Mouse (Mus musculus) mouse embryonic stem cell (cell line): ENCODE measurements around the gene Shroom3.

ENCODE experiments used
- in situ Hi-C, 2 experiments: fragments of 300-500 bp; cut with MboI; formaldehyde crosslinking; loops; 1 replicate in 1 of 2; 3 replicates in 1 of 2; pipeline ENCODE4 v1.14.3; 2019 to 2020; ENCODE audit warnings: low sequenced_read_pairs in 2 of 2, low pct_unique_long_range_greater_than_20kb in 1 of 2, mixed read lengths in 1 of 2; ENCODE audit not compliant: unreplicated experiment in 1 of 2

Shroom3 gene

DNA sequence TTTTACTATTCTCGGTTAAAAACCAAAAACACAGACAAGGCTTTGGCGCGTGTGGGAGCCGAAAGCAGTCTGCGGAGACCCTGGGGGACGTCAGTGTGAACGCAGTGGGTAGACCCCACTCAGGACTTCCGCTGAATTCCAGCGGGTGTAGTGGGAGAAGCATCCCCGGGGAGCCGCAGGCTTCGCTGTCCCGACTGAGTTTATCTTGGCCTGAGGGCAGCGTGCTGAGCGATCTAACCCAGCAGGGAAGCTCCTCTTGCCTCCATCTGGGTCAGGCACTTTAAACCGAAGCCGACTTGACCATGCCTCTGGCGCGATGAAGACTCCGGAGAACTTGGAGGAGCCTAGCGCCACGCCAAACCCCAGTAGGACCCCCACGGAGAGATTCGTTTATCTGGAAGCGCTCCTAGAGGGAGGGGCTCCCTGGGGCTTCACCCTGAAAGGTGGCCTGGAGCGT lies at the start of gene Shroom3:
TSS of gene Shroom3 (plus strand) at position 85 of the 457 bp plus-strand sequence.
- in situ Hi-C loops, result loop anchor here in 1 of 2 experiments (5.0 kb wide), 1 partner anchor 34 kb away; no protein-coding TSS in a partner anchor

DNA sequence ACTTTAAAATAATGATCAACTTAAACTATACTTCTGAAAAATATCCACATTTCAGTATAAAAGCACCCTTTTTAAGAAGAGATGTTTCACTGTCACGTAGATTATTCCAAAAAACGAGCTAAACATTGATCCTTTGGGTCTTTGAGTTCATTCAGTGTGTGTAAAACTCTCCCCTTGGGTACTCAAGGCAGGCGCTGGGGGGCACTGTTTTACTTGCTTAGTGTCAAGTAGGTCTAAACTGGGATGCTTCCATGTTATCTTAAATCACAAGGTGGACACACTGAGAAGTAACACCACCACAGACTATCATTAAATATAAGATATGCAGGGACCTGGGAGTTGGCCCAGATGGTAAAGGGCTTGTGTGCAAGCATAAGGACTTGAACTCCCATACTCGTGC lies 49.7 kb upstream of the Shroom3 start:
- in situ Hi-C loops, result no loop called here

DNA sequence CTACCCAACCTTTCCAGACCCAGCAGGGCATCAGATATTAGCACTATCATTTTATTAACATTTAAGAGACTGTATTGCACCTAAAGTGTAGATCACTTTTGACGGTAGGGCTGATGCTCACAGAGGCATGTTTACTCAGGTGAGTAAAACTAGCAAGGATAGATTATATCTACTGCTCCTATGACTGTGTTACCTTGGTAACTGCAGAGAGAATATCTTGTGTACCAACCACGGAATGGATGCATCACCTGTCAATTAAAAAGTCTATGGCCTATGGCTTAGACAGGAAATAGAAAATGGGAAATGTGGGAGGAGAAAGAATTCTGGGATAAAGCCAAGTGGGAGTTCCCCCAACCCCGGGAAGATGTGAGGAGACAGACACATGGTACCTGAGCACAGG lies 48.3 kb upstream of the Shroom3 start:
- in situ Hi-C loops, result no loop called here

- in situ Hi-C loops, result no loop called here
These were observed 47.3 kb upstream of the Shroom3 start for GRCm38 (mm10) chr5:92635891-92636290.

DNA sequence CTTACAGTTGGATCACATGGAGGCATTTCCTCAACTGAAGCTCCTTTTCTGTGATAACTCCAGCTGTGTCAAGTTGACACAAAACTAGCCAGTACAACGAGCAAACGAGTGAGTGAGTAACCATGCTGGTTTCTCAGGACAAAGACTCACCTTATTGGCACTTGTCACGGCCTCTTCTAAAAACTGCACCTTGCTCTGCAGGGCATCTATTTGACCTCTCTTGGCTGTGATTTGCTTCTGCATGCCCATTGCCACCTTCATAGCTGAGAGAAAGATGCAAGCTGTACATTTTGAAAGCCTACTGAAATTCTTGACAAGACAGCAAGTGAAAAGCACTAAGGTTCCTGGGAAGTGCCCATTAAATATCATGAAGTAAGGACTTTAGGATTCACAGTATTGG lies 42.4 kb upstream of the Shroom3 start:
- in situ Hi-C loops, result no loop called here

- in situ Hi-C loops, result no loop called here
These were observed 27.0 kb upstream of the Shroom3 start for GRCm38 (mm10) chr5:92656256-92656655.

DNA sequence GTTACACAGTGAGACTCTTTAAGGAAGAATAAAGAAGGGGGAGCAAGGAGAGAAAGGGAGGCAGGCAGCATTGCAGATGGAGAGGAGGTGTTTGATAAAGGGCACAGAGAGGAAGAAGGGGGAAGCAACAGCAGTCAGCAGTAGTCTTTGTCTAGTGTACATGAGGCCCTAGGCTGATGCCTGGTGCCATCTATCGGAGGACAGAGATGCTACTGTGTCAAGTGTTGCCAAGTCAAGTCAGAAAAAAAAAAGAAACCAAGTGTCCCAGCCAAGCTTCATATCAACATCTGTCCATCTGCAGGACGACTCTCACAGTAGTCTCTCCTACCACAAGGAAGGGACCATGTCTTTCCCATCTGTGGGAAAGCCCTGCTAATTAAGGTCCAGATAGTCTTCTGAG lies 18.9 kb upstream of the Shroom3 start:
- in situ Hi-C loops, result no loop called here

DNA sequence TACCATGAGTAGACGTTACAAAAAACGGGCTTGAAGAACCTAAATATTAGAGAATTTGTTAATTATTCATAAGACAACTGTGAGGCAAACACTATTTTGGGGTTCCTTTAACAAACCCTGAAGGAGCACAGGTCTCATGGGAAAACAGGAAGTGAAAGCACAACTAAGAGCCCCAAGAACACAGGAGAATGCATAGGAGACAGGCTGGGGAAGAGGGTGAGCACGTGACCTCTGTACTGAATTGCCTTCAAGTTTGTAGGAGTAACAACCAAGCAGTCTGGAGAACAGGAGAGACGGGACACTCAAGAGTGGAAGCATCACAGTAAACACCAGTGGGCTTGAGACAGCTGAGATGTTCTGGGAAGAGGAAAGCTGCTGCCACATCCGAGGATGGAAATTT lies 16.4 kb upstream of the Shroom3 start:
- in situ Hi-C loops, result no loop called here

DNA sequence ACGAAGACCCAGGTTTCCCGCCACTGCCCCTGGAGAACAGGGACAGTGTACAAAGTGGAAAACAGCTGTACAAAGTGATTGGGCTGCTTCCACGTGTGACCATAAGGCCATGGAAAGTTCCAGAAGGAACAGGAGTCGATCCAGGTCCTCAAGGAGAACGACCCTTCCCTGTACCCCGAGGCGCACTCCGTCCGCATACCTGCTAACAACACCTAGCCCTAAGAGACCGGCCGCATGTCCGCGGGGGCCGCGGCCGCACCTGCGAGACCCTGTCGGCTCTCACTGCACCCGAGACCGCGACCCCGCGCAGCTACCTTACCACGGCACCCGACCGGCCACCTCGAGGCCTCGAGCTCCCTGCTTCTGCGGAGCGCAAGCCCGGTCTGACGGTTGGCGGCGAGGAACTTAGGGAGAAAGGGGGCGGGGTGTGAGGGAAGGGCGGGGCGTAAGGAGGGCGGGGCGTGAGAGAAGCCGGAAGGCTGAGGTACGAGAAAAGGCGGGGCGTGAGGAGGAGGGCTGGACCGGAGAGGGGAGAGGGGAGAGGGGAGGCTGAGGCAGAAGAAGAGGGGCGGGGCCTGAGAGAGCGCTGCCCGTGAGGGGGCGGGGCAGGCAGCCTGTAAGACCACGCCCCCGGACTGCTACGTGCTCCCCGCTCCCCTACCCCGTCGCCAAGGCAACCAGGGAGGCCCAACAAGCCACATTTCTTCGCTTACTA lies 8.2 kb upstream of the Shroom3 start, which contains the start of gene Ccdc158:
TSS of gene Ccdc158 (minus strand) at position 413 of the 715 bp plus-strand sequence.
- in situ Hi-C loops, result no loop called here

GRCm38 (mm10) chr5:92675574-92675920 lies 7.7 kb upstream of the Shroom3 start:
- in situ Hi-C loops, result no loop called here

GRCm38 (mm10) chr5:92679441-92679840 lies 3.8 kb upstream of the Shroom3 start:
- in situ Hi-C loops, result no loop called here

- in situ Hi-C loops, result loop anchor here in 1 of 2 experiments (5.0 kb wide), 1 partner anchor 35 kb away; no protein-coding TSS in a partner anchor
These were observed 1.4 kb upstream of the Shroom3 start for GRCm38 (mm10) chr5:92681861-92682260.

DNA sequence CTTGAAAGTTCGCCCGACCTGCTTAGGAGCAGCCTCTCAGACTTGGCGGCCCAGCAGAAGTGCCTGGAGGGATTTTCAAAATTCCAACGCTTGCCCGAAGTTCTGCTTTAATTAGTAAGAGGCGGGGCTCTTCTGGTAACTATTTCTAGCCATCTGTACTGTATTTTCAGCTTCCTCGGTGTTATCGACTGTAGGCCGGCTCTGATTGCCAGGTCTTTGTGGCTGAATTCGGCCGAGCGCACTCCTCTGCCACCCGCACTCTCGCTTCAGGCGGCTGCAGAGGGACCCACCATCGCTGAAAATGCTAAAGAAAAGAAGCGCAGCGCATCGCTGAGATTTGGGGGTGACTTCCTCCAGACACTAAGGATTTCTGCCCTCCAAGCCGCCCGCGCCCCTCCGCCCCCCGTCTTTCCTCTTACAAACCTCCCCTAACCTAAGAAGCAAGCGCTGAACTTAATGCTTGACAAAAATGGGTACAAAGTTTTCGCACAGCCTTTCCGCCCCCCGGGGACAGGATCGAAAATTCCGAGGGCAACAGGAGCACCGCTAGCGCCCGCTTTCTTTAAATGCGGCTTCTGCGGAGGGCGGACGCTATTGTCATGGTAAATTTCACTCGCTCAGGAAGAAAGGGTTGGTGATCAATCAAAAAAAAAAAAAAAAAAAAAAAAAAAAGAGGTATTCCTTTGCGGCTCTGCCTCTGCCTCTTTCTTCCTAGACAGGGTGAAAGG lies 450 bp upstream of the Shroom3 start:
- in situ Hi-C loops, result loop anchor here in 1 of 2 experiments (5.0 kb wide), 1 partner anchor 35 kb away; no protein-coding TSS in a partner anchor

DNA sequence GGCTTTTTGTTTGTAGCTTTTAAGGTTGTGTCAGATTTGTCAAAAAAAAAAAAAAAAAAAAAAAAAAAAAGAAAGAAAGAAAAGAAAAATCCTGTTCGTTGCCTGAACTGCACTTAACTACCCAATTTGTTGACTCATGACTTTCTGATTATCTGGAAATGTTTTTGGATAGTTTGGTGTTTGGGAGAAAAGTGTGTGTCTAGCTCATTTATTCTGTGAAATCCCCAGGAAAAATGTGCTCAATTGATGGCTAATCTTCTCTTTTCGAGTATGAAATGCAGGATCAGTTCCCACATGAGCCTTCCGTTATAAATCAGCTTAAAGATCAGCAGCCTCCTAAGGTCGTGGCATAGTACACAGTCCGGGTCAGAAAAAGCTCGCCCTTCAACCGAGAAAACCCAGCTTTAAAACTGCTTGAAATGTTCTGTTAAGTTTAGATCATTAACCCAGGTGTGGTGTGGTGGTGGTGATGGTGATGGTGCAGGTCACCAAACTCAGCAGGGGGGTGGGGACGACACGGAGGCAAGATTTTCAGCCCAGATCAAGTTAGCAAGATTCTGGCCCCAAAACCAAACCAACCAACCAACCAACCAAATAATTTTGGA lies 738 bp downstream of the Shroom3 start:
- in situ Hi-C loops, result loop anchor here in 1 of 2 experiments (5.0 kb wide), 1 partner anchor 33 kb away; no protein-coding TSS in a partner anchor

DNA sequence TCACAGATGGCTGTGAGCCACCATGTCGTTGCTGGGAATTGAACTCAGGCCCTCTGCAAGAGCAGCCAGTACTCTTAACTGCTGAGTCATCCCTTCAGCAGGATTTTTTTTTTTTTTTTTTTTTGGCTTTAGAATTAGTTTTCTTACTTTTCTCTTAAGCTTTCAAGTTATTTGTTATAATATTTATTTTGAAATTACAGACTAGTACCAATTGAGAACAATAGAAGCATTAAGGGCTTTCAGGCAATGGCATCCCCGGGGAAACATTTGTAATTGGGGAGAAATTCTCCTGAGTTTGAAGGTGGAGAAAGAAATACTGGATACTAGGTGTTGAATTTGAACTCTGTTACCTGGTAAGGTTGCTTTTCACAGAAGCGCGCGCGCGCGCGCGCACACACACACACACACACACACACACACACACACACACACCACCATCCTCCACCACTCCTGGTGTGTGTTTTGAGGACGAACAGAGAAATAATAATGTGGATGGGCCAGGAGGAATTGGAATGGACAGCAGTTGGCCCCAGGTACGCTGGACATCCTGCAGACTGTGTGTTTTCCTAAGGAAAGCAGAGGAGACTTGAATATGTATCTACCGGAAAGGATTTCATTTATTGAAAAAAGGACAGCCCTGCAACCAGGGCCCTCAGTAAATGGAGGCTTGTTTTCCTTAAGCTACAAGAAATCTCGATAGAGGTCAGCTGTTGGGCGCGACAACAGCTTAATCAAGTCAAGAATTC lies 1.7 kb downstream of the Shroom3 start:
- in situ Hi-C loops, result loop anchor here in 1 of 2 experiments (5.0 kb wide), 1 partner anchor 32 kb away; no protein-coding TSS in a partner anchor

DNA sequence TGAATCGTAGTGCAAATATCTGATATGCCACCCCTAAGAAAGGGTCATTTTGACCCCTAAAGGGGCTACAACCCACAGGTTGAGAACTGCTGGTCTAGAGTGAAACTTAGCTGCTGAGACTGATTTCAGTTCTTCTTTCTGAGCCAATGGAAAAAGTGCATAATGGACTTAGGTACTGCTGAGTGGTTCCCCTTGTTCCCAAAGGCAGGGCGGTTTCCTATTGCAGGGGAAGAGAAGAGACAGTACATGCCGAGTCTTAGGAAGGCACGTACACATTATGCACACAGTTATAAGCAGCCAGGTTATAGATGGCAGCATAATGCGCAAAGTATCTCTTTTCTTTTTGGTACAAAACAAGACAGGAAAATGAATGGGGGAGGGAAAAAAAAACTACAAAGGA lies 4.9 kb downstream of the Shroom3 start:
- in situ Hi-C loops, result no loop called here

DNA sequence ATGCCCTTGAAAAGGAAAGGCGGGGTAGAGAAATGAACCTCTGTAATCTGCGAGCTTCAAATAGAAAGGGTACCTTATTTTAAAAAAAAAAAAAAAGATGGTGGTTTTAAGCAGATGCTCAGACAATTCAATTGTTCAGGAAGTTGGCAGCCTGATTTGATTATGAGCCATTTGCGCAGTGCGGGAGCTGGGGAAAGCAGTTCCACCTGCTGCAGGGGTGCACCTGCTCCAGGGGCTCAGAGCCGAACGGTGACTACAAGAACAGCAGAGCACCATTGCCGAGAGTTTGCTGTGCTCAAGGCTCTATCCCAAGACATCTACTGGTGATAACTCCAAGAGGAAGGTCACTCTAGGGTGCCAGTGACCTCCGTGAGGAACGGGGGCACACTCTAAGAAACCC lies 5.3 kb downstream of the Shroom3 start:
- in situ Hi-C loops, result no loop called here

- in situ Hi-C loops, result no loop called here
These were observed 9.2 kb downstream of the Shroom3 start for GRCm38 (mm10) chr5:92692206-92693007.
